Mouse (Mus musculus): Measurements from ENCODE around the gene Acot8. TPM values are rescaled to one million over a fixed set of nuclear protein-coding genes. Genes with fewer than 3 reads are reported as not detected.

Acot8 gene
- total RNA-seq (2012; rRNA removed): 22.0 and 26.8 TPM in 2 replicates
- total RNA-seq (2014; rRNA removed): 15.8 and 16.8 TPM in 2 replicates
- 10.5 and 11.9 TPM in 2 replicates for polyA plus RNA-seq (2012; ENCODE audit: insufficient read length, low read depth)

GRCm38 (mm10) chr2:164804533-164805331, at the start of gene Acot8, which contains the start of gene Zswim3:
Acot8 (minus strand) TSS chr2:164804882.
Zswim3 (plus strand) TSS chr2:164805098.
- peak; percentile 100 for DNase-seq (ENCODE audit: extremely low read depth)
- H3K4me1 ChIP-seq (ENCODE audit: control insufficient read depth in 1 of 2, insufficient read depth in 2 of 2): peaks cover 5 to 25% of the 10 kb centered on the region in 2 experiments; a peak in 2 of 4 replicates

GRCm38 (mm10) chr2:164850061-164850460, 45.4 kb upstream of the Acot8 start:
- Histone ChIP-seq H3K79me2 (replicated peaks; ENCODE audit: control insufficient read depth, extremely low read depth, insufficient read depth, poor library complexity, severe bottlenecking) (no peaks in the 10 kb centered on the region), H3K4me3 (replicated peaks in 1 of 3; ENCODE audit: low read depth in 2 of 3, low read length in 2 of 3, poor library complexity in 1 of 3) (no peak overlapping the region), H3K36me3 (replicated peaks in 1 of 2; ENCODE audit: control insufficient read depth in 1 of 2, insufficient read depth in 1 of 2, low read length in 1 of 2) (no peaks in the 10 kb centered on the region), H3K9me3 (replicated peaks; ENCODE audit: low read length) (peaks cover 7% of the 10 kb centered on the region), H3K4me1 (ENCODE audit: control insufficient read depth in 1 of 2, insufficient read depth in 2 of 2) (no peaks in the 10 kb centered on the region), H3K27ac (ENCODE audit: insufficient read depth, low read depth) (no peak overlapping the region), H3K9ac (ENCODE audit: insufficient read depth, low read depth) (no peak overlapping the region), H3K4me2 (ENCODE audit: insufficient read depth, low read depth, poor library complexity, severe bottlenecking) (no peak overlapping the region), H3K27me3 (replicated peaks) (no peaks in the 10 kb centered on the region)
- DNase-seq (ENCODE audit: extremely low read depth): no peak
- TF ChIP-seq MYC (IDR thresholded peaks at IDR 0.05; ENCODE audit: low read depth, low read length) (no peak), RAD21 (IDR thresholded peaks at IDR 0.05; ENCODE audit: low read depth, low read length) (no peak)
- in situ Hi-C loops (cut with MboI; ENCODE audit: low pct_ligation_motif_present, low pct_unique_long_range_greater_than_20kb, low sequenced_read_pairs): no loop called here
- dilution Hi-C loops (cut with MboI; ENCODE audit: extremely low pct_ligation_motif_present, extremely low pct_unique_long_range_greater_than_20kb, low sequenced_read_pairs): no loop called here

More at GRCm38 (mm10) chr2:164804533-164805331, at the start of gene Acot8, which contains the start of gene Zswim3:
- Histone ChIP-seq H3K9ac (ENCODE audit: insufficient read depth, low read depth) (peak within 1 kb of the TSS; percentile 79), H3K27me3 (replicated peaks) (no peaks in the 10 kb centered on the region), H3K27ac (ENCODE audit: insufficient read depth, low read depth) (peak within 1 kb of the TSS; percentile 47), H3K4me2 (ENCODE audit: insufficient read depth, low read depth, poor library complexity, severe bottlenecking) (peak within 1 kb of the TSS; percentile 73), H3K4me3 (replicated peaks in 1 of 3; ENCODE audit: low read depth in 2 of 3, low read length in 2 of 3, poor library complexity in 1 of 3) (peak within 1 kb of the TSS; percentile 86 to 93 (median 93)), H3K36me3 (replicated peaks in 1 of 2; ENCODE audit: control insufficient read depth in 1 of 2, insufficient read depth in 1 of 2, low read length in 1 of 2) (peaks cover 13 to 47% of the 10 kb centered on the region in 2 experiments), H3K79me2 (replicated peaks; ENCODE audit: control insufficient read depth, extremely low read depth, insufficient read depth, poor library complexity, severe bottlenecking) (peaks cover 12% of the 10 kb centered on the region), H3K9me3 (replicated peaks; ENCODE audit: low read length) (no peaks in the 10 kb centered on the region)
- dilution Hi-C loops (cut with MboI; ENCODE audit: extremely low pct_ligation_motif_present, extremely low pct_unique_long_range_greater_than_20kb, low sequenced_read_pairs) (no loop called here), in situ Hi-C loops (cut with MboI; ENCODE audit: low pct_ligation_motif_present, low pct_unique_long_range_greater_than_20kb, low sequenced_read_pairs) (no loop called here)
- TF ChIP-seq RAD21 (IDR thresholded peaks at IDR 0.05; ENCODE audit: low read depth, low read length) (no peak), RCOR1 (conservative IDR thresholded peaks at IDR 0.05; ENCODE audit: low read depth, low read length) (0 out of 2 replicates have a peak, but pooled peaks have one; percentile 35), KAT2A (IDR thresholded peaks at IDR 0.05; ENCODE audit: insufficient replicate concordance, low read length) (peak; percentile 88; the same call in 1 of the 2 replicates), NRF1 (IDR thresholded peaks at IDR 0.05; ENCODE audit: low read depth, low read length) (peak; percentile 33; the same call in 1 of the 2 replicates), UBTF (IDR thresholded peaks at IDR 0.05; ENCODE audit: low read depth, low read length) (0 out of 2 replicates have a peak, but pooled peaks have one; percentile 4), POLR2A (IDR thresholded peaks at IDR 0.05; ENCODE audit: low read depth, low read length) (peak; percentile 99), GABPA (IDR thresholded peaks at IDR 0.05; ENCODE audit: insufficient replicate concordance, low read depth, low read length) (no peak), SMC3 (IDR thresholded peaks at IDR 0.05; ENCODE audit: low read depth, low read length) (no peak), MYC (IDR thresholded peaks at IDR 0.05; ENCODE audit: low read depth, low read length) (no peak), ZC3H11A (IDR thresholded peaks at IDR 0.05; ENCODE audit: low read depth, low read length) (no peak), MAZ (IDR thresholded peaks at IDR 0.05; ENCODE audit: low read depth, low read length) (peak; percentile 36), TCF12 (IDR thresholded peaks at IDR 0.05; ENCODE audit: low read depth, low read length) (peak; percentile 60; the same call in 1 of the 2 replicates), NELFE (IDR thresholded peaks at IDR 0.05; ENCODE audit: low read depth, low read length) (peak; percentile 98), ZMIZ1 (IDR thresholded peaks at IDR 0.05; ENCODE audit: low read depth, low read length) (peak; percentile 93), ZNF384 (IDR thresholded peaks at IDR 0.05; ENCODE audit: low read depth, low read length) (no peak), CTCF (conservative IDR thresholded peaks at IDR 0.05 in 1 of 2, IDR thresholded peaks at IDR 0.05 in 1 of 2; ENCODE audit: low read depth in 2 of 2, low read length in 2 of 2) (no peak), ETS1 (conservative IDR thresholded peaks at IDR 0.05; ENCODE audit: low read depth, low read length) (no peak), E2F4 (IDR thresholded peaks at IDR 0.05; ENCODE audit: insufficient replicate concordance, low read depth, low read length) (no peak), CHD1 (IDR thresholded peaks at IDR 0.05; ENCODE audit: low read depth, low read length) (no peak), HCFC1 (IDR thresholded peaks at IDR 0.05; ENCODE audit: low read depth, low read length) (peak; percentile 83), MAX (IDR thresholded peaks at IDR 0.05; ENCODE audit: low read length) (peak; percentile 57; the same call in 1 of the 2 replicates), POLR2AphosphoS2 (IDR thresholded peaks at IDR 0.05; ENCODE audit: low read depth, low read length) (0 out of 2 replicates have a peak, but pooled peaks have one; percentile 78), MAFK (IDR thresholded peaks at IDR 0.05; ENCODE audit: insufficient replicate concordance, low read length) (no peak), MXI1 (IDR thresholded peaks at IDR 0.05; ENCODE audit: low read depth, low read length) (peak; percentile 82), CHD2 (IDR thresholded peaks at IDR 0.05; ENCODE audit: low read length) (peak; percentile 97), IRF4 (IDR thresholded peaks at IDR 0.05; ENCODE audit: low read depth, low read length) (no peak; the same call in 1 of the 2 replicates), ELF1 (IDR thresholded peaks at IDR 0.05; ENCODE audit: low read depth, low read length) (peak; percentile 91), SIN3A (IDR thresholded peaks at IDR 0.05; ENCODE audit: low read length) (peak; percentile 84), USF1 (IDR thresholded peaks at IDR 0.05; ENCODE audit: low read depth, low read length) (no peak), JUN (IDR thresholded peaks at IDR 0.05; ENCODE audit: insufficient read depth, low read depth, low read length) (no peak), PAX5 (IDR thresholded peaks at IDR 0.05; ENCODE audit: low read length) (no peak), JUND (conservative IDR thresholded peaks at IDR 0.05; ENCODE audit: low read depth, low read length) (no peak), EP300 (IDR thresholded peaks at IDR 0.05; ENCODE audit: low read length) (no peak), USF2 (conservative IDR thresholded peaks at IDR 0.05; ENCODE audit: low read depth, low read length) (no peak), MEF2A (IDR thresholded peaks at IDR 0.05; ENCODE audit: borderline replicate concordance, low read depth, low read length) (0 out of 2 replicates have a peak, but pooled peaks have one; percentile 3), TBP (conservative IDR thresholded peaks at IDR 0.05; ENCODE audit: low read depth, low read length) (peak; percentile 98), ZKSCAN1 (IDR thresholded peaks at IDR 0.05; ENCODE audit: borderline replicate concordance, low read depth, low read length) (no peak), BHLHE40 (IDR thresholded peaks at IDR 0.05; ENCODE audit: low read depth, low read length) (peak; percentile 77)

Measured in CH12.LX (cell line).